Mouse (Mus musculus): Measurements from ENCODE around the gene Smco4. TPM values are rescaled to one million over a fixed set of nuclear protein-coding genes. Genes with fewer than 3 reads are reported as not detected.

Smco4 gene
- total and polyA plus RNA-seq, 3 experiments: 26.9 to 65.6 (median 49.6) TPM

- dilution Hi-C loops (cut with MboI; ENCODE audit: extremely low pct_ligation_motif_present, extremely low pct_unique_long_range_greater_than_20kb, low sequenced_read_pairs) (no loop called here), in situ Hi-C loops (cut with MboI; ENCODE audit: low pct_ligation_motif_present, low pct_unique_long_range_greater_than_20kb, low sequenced_read_pairs) (no loop called here)
- H3K36me3 ChIP-seq (replicated peaks in 1 of 2; ENCODE audit: control insufficient read depth in 1 of 2, insufficient read depth in 1 of 2, low read length in 1 of 2): no peaks in the 10 kb centered on the region
- H3K4me3 ChIP-seq (replicated peaks in 1 of 3; ENCODE audit: low read depth in 2 of 3, low read length in 2 of 3, poor library complexity in 1 of 3): no peak overlapping the region
- TF ChIP-seq SIN3A (IDR thresholded peaks at IDR 0.05; ENCODE audit: low read length) (no peak), MYC (IDR thresholded peaks at IDR 0.05; ENCODE audit: low read depth, low read length) (no peak), CHD2 (IDR thresholded peaks at IDR 0.05; ENCODE audit: low read length) (no peak), MXI1 (IDR thresholded peaks at IDR 0.05; ENCODE audit: low read depth, low read length) (no peak), MAX (IDR thresholded peaks at IDR 0.05; ENCODE audit: low read length) (no peak), JUND (conservative IDR thresholded peaks at IDR 0.05; ENCODE audit: low read depth, low read length) (no peak), ZNF384 (IDR thresholded peaks at IDR 0.05; ENCODE audit: low read depth, low read length) (no peak), PAX5 (IDR thresholded peaks at IDR 0.05; ENCODE audit: low read length) (no peak)
- H3K79me2 ChIP-seq (replicated peaks; ENCODE audit: control insufficient read depth, extremely low read depth, insufficient read depth, poor library complexity, severe bottlenecking): no peaks in the 10 kb centered on the region
- H3K4me2 ChIP-seq (ENCODE audit: insufficient read depth, low read depth, poor library complexity, severe bottlenecking): no peak overlapping the region
- peaks cover 4% of the 10 kb centered on the region in 2 experiments; a peak in 2 of 4 replicates for H3K4me1 ChIP-seq (ENCODE audit: control insufficient read depth in 1 of 2, insufficient read depth in 2 of 2)
- H3K9ac ChIP-seq (ENCODE audit: insufficient read depth, low read depth): no peak overlapping the region
- no peak for DNase-seq (ENCODE audit: extremely low read depth)
- H3K9me3 ChIP-seq (replicated peaks; ENCODE audit: low read length): no peaks in the 10 kb centered on the region
- H3K27me3 ChIP-seq (replicated peaks): no peaks in the 10 kb centered on the region
- no peak overlapping the region for H3K27ac ChIP-seq (ENCODE audit: insufficient read depth, low read depth)
These were observed 20.0 kb upstream of the Smco4 start for GRCm38 (mm10) chr9:15473206-15473605.

- Histone ChIP-seq H3K79me2 (replicated peaks; ENCODE audit: control insufficient read depth, extremely low read depth, insufficient read depth, poor library complexity, severe bottlenecking) (no peaks in the 10 kb centered on the region), H3K36me3 (replicated peaks in 1 of 2; ENCODE audit: control insufficient read depth in 1 of 2, insufficient read depth in 1 of 2, low read length in 1 of 2) (no peaks in the 10 kb centered on the region), H3K4me3 (replicated peaks in 1 of 3; ENCODE audit: low read depth in 2 of 3, low read length in 2 of 3, poor library complexity in 1 of 3) (no peak overlapping the region), H3K4me2 (ENCODE audit: insufficient read depth, low read depth, poor library complexity, severe bottlenecking) (no peak overlapping the region), H3K27ac (ENCODE audit: insufficient read depth, low read depth) (no peak overlapping the region), H3K4me1 (ENCODE audit: control insufficient read depth in 1 of 2, insufficient read depth in 2 of 2) (no peaks in the 10 kb centered on the region), H3K9ac (ENCODE audit: insufficient read depth, low read depth) (no peak overlapping the region), H3K27me3 (replicated peaks) (no peaks in the 10 kb centered on the region), H3K9me3 (replicated peaks; ENCODE audit: low read length) (no peaks in the 10 kb centered on the region)
- no peak for DNase-seq (ENCODE audit: extremely low read depth)
- in situ Hi-C loops (cut with MboI; ENCODE audit: low pct_ligation_motif_present, low pct_unique_long_range_greater_than_20kb, low sequenced_read_pairs) (no loop called here), dilution Hi-C loops (cut with MboI; ENCODE audit: extremely low pct_ligation_motif_present, extremely low pct_unique_long_range_greater_than_20kb, low sequenced_read_pairs) (no loop called here)
- TF ChIP-seq TBP (conservative IDR thresholded peaks at IDR 0.05; ENCODE audit: low read depth, low read length) (no peak), IRF4 (IDR thresholded peaks at IDR 0.05; ENCODE audit: low read depth, low read length) (no peak), RAD21 (IDR thresholded peaks at IDR 0.05; ENCODE audit: low read depth, low read length) (no peak), ELF1 (IDR thresholded peaks at IDR 0.05; ENCODE audit: low read depth, low read length) (no peak), SIN3A (IDR thresholded peaks at IDR 0.05; ENCODE audit: low read length) (no peak), MAZ (IDR thresholded peaks at IDR 0.05; ENCODE audit: low read depth, low read length) (no peak), SMC3 (IDR thresholded peaks at IDR 0.05; ENCODE audit: low read depth, low read length) (no peak), JUN (IDR thresholded peaks at IDR 0.05; ENCODE audit: insufficient read depth, low read depth, low read length) (no peak)
These were observed 15.7 kb upstream of the Smco4 start for GRCm38 (mm10) chr9:15477556-15477955.
